Mouse (Mus musculus): ENCODE data around the gene Wfdc10. TPM values are rescaled to one million over a fixed set of nuclear protein-coding genes. Genes with fewer than 3 reads are reported as not detected.

The Wfdc10 gene
- polyA plus RNA-seq, 1 experiment from 2014 or later: not detected

DNA sequence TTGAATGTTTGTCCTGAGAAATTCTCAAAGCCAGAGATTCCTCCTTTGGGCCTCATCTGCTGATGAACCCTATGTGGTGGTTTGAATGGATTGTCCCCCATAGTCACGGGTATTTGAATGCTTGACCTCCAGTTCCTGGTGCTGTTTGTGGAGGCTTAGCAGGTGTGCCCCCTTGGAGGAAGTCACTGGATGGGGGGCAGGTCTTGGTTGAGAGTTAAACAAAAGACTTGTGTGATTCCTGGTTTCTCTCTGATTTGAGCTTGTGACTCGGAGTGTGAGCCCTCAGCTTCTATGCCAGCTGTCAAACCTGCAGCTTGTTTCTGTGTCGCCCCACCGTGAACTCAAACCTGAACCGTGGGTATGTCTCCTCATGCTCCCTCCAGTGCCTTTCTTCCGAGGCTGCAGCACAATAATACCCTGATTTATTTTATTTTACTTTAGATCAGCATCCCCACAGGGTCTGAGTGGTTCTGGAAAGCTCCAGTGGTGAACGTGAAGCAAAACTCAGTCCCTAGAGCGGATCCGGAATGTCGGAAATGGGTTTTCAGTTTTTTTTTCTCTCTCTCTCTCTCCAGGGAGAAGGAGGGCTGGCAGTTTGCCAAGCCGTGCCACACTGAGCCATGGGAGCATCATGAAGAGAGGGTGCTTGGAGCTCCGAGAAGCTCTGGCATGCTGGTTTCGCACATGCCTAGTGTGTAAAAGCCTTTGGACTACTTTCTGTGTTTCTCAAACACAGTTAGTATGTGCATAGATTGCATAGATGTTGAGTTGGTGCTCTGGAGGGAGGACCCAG, 13.8 kb upstream of the Wfdc10 start:
- H3K36me3 ChIP-seq (ENCODE audit: control insufficient read depth, insufficient read depth, low read length): no peaks in the 10 kb centered on the region
- DNase-seq (ENCODE audit: low spot score): no peak
- H3K4me1 ChIP-seq (ENCODE audit: control insufficient read depth, insufficient read depth, low read length): no peaks in the 10 kb centered on the region
- no peaks in the 10 kb centered on the region for H3K27me3 ChIP-seq (ENCODE audit: control insufficient read depth, insufficient read depth, low read length)
- no peak overlapping the region for H3K4me2 ChIP-seq (ENCODE audit: low read depth)
- H3K4me3 ChIP-seq (ENCODE audit: low read depth, low read length): no peak overlapping the region
- ATAC-seq (ENCODE audit: insufficient read depth, low FRiP score, low TSS enrichment): no peak
- H3K27ac ChIP-seq (ENCODE audit: low read depth, low read length): no peak overlapping the region
- 82% methylated on average over 13 of the region's 13 CpGs for WGBS
- H3K9ac ChIP-seq (ENCODE audit: low read length): no peak overlapping the region
- no peaks in the 10 kb centered on the region for H3K9me3 ChIP-seq (ENCODE audit: control insufficient read depth, low read length)

GRCm38 (mm10) chr2:164656483-164656882, 637 bp downstream of the Wfdc10 start, which contains the start of gene Wfdc9:
Wfdc9 (minus strand) TSS chr2:164656583.
- H3K4me1 ChIP-seq (ENCODE audit: control insufficient read depth, insufficient read depth, low read length): no peaks in the 10 kb centered on the region
- no peaks in the 10 kb centered on the region for H3K27me3 ChIP-seq (ENCODE audit: control insufficient read depth, insufficient read depth, low read length)
- WGBS: 83% methylated on average over 9 of the region's 9 CpGs
- no peak within 1 kb of the TSS for H3K4me3 ChIP-seq (ENCODE audit: low read depth, low read length)
- H3K9me3 ChIP-seq (ENCODE audit: control insufficient read depth, low read length): no peaks in the 10 kb centered on the region
- no peak within 1 kb of the TSS for H3K9ac ChIP-seq (ENCODE audit: low read length)
- no peak for DNase-seq (ENCODE audit: low spot score)
- H3K27ac ChIP-seq (ENCODE audit: low read depth, low read length): no peak within 1 kb of the TSS
- ATAC-seq (ENCODE audit: insufficient read depth, low FRiP score, low TSS enrichment): no peak
- H3K4me2 ChIP-seq (ENCODE audit: low read depth): no peak within 1 kb of the TSS
- no peaks in the 10 kb centered on the region for H3K36me3 ChIP-seq (ENCODE audit: control insufficient read depth, insufficient read depth, low read length)

GRCm38 (mm10) chr2:164664851-164665250, 9.0 kb downstream of the Wfdc10 start:
- H3K9ac ChIP-seq (ENCODE audit: low read length): no peak overlapping the region
- ATAC-seq (ENCODE audit: insufficient read depth, low FRiP score, low TSS enrichment): no peak
- no peaks in the 10 kb centered on the region for H3K4me1 ChIP-seq (ENCODE audit: control insufficient read depth, insufficient read depth, low read length)
- H3K4me3 ChIP-seq (ENCODE audit: low read depth, low read length): no peak overlapping the region
- no peak for DNase-seq (ENCODE audit: low spot score)
- H3K9me3 ChIP-seq (ENCODE audit: control insufficient read depth, low read length): no peaks in the 10 kb centered on the region
- no peak overlapping the region for H3K27ac ChIP-seq (ENCODE audit: low read depth, low read length)
- no peak overlapping the region for H3K4me2 ChIP-seq (ENCODE audit: low read depth)
- 87% methylated on average over 7 of the region's 7 CpGs for WGBS
- H3K36me3 ChIP-seq (ENCODE audit: control insufficient read depth, insufficient read depth, low read length): no peaks in the 10 kb centered on the region
- H3K27me3 ChIP-seq (ENCODE audit: control insufficient read depth, insufficient read depth, low read length): no peaks in the 10 kb centered on the region

- 84% methylated on average over 5 of the region's 5 CpGs for whole genome bisulfite sequencing
- Histone ChIP-seq H3K4me2 (ENCODE audit: low read depth) (no peak overlapping the region), H3K9me3 (ENCODE audit: control insufficient read depth, low read length) (no peaks in the 10 kb centered on the region), H3K27ac (ENCODE audit: low read depth, low read length) (no peak overlapping the region), H3K4me1 (ENCODE audit: control insufficient read depth, insufficient read depth, low read length) (no peaks in the 10 kb centered on the region), H3K27me3 (ENCODE audit: control insufficient read depth, insufficient read depth, low read length) (no peaks in the 10 kb centered on the region), H3K9ac (ENCODE audit: low read length) (no peak overlapping the region), H3K4me3 (ENCODE audit: low read depth, low read length) (no peak overlapping the region), H3K36me3 (ENCODE audit: control insufficient read depth, insufficient read depth, low read length) (no peaks in the 10 kb centered on the region)
- DNase-seq (ENCODE audit: low spot score) (no peak), ATAC-seq (ENCODE audit: insufficient read depth, low FRiP score, low TSS enrichment) (no peak)
Measured at GRCm38 (mm10) chr2:164670261-164670660, 14.4 kb downstream of the Wfdc10 start.

GRCm38 (mm10) chr2:164670938-164671337, 15.1 kb downstream of the Wfdc10 start:
- WGBS: 41% methylated on average over 1 of the region's 1 CpGs
- ATAC-seq (ENCODE audit: insufficient read depth, low FRiP score, low TSS enrichment) (no peak), DNase-seq (ENCODE audit: low spot score) (no peak)

DNA sequence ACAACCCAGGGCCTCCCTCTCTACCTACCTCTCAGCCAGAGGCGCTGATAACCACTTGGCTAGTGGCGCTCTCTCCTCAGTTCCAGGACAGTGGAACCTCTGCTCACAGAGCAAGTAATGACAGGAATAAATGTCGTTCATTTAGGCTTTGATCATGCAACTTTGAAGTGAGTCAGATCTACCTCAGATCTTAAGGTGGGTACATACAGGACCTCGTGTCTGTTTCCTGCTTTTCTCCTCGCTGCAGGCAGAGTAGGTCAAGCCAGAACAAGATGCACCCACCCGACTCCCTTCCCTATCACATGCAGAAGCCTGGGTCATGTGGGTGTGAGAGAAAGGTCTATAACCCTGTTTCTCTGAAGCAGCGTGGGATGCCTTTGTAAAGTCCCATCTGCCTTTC, 18.1 kb downstream of the Wfdc10 start, which contains the start of gene Wfdc11:
Gene Wfdc11 (minus strand): TSS at position 101 of the 400 bp plus-strand sequence.
- no peak for DNase-seq (ENCODE audit: low spot score)
- ATAC-seq (ENCODE audit: insufficient read depth, low FRiP score, low TSS enrichment): no peak

More at GRCm38 (mm10) chr2:164670938-164671337, 15.1 kb downstream of the Wfdc10 start:
- H3K4me1 ChIP-seq (ENCODE audit: control insufficient read depth, insufficient read depth, low read length): no peaks in the 10 kb centered on the region
- no peaks in the 10 kb centered on the region for H3K27me3 ChIP-seq (ENCODE audit: control insufficient read depth, insufficient read depth, low read length)
- no peaks in the 10 kb centered on the region for H3K9me3 ChIP-seq (ENCODE audit: control insufficient read depth, low read length)
- H3K36me3 ChIP-seq (ENCODE audit: control insufficient read depth, insufficient read depth, low read length): no peaks in the 10 kb centered on the region
- no peak overlapping the region for H3K9ac ChIP-seq (ENCODE audit: low read length)
- no peak overlapping the region for H3K27ac ChIP-seq (ENCODE audit: low read depth, low read length)
- H3K4me2 ChIP-seq (ENCODE audit: low read depth): no peak overlapping the region
- H3K4me3 ChIP-seq (ENCODE audit: low read depth, low read length): no peak overlapping the region

GRCm38 (mm10) chr2:164676103-164676502, 20.3 kb downstream of the Wfdc10 start:
- Histone ChIP-seq H3K9me3 (ENCODE audit: control insufficient read depth, low read length) (no peaks in the 10 kb centered on the region), H3K27me3 (ENCODE audit: control insufficient read depth, insufficient read depth, low read length) (no peaks in the 10 kb centered on the region), H3K27ac (ENCODE audit: low read depth, low read length) (no peak overlapping the region), H3K4me1 (ENCODE audit: control insufficient read depth, insufficient read depth, low read length) (no peaks in the 10 kb centered on the region), H3K9ac (ENCODE audit: low read length) (no peak overlapping the region), H3K4me3 (ENCODE audit: low read depth, low read length) (no peak overlapping the region), H3K36me3 (ENCODE audit: control insufficient read depth, insufficient read depth, low read length) (no peaks in the 10 kb centered on the region), H3K4me2 (ENCODE audit: low read depth) (no peak overlapping the region)
- WGBS: 80% methylated on average over 7 of the region's 7 CpGs
- DNase-seq (ENCODE audit: low spot score) (no peak), ATAC-seq (ENCODE audit: insufficient read depth, low FRiP score, low TSS enrichment) (no peak)

More for the DNA sequence above, 18.1 kb downstream of the Wfdc10 start, which contains the start of gene Wfdc11:
- H3K4me2 ChIP-seq (ENCODE audit: low read depth): no peak within 1 kb of the TSS
- H3K4me1 ChIP-seq (ENCODE audit: control insufficient read depth, insufficient read depth, low read length): no peaks in the 10 kb centered on the region
- H3K4me3 ChIP-seq (ENCODE audit: low read depth, low read length): no peak within 1 kb of the TSS
- no peak within 1 kb of the TSS for H3K27ac ChIP-seq (ENCODE audit: low read depth, low read length)
- no peaks in the 10 kb centered on the region for H3K9me3 ChIP-seq (ENCODE audit: control insufficient read depth, low read length)
- WGBS: 84% methylated on average over 7 of the region's 7 CpGs
- H3K36me3 ChIP-seq (ENCODE audit: control insufficient read depth, insufficient read depth, low read length): no peaks in the 10 kb centered on the region
- H3K27me3 ChIP-seq (ENCODE audit: control insufficient read depth, insufficient read depth, low read length): no peaks in the 10 kb centered on the region
- no peak within 1 kb of the TSS for H3K9ac ChIP-seq (ENCODE audit: low read length)

DNA sequence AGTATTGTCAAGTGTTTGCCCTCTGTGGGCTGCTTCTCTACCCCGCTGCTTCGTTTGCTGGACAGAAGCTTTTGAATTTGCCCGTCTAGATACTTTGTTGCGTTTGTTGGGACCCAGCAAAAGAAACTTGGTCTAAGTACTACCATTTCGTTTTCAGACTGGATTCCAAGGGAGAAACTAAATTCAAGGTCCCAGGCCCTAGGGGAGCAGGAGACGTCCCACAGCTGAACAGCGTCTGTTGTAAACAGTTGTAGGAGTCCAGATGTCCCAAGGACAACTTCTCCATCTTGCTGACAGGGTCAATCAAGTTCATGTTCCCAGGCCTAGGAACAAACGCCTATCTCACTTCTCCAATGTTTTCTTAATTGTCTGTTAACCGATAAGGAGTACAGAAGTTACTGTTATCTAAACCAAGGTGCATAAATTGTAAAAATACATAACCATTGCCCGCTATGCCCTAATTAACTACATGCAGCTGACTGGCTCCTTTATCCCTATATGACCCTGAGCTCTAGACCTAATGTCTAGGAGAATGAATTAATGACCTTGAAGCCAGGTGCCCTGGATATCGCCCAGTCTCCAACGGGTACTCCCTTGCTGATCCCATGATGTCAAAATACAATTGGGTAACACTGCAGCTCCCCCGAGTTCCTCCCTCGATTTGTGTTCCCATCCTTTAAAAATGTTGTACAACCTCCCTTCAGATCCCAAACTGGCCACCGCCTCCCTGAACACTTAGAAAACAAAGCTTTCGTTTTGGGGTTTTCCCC, 21.3 kb downstream of the Wfdc10 start:
- ATAC-seq (ENCODE audit: insufficient read depth, low FRiP score, low TSS enrichment): no peak
- no peak for DNase-seq (ENCODE audit: low spot score)
- Histone ChIP-seq H3K36me3 (ENCODE audit: control insufficient read depth, insufficient read depth, low read length) (no peaks in the 10 kb centered on the region), H3K4me3 (ENCODE audit: low read depth, low read length) (no peak overlapping the region), H3K9me3 (ENCODE audit: control insufficient read depth, low read length) (no peaks in the 10 kb centered on the region), H3K4me1 (ENCODE audit: control insufficient read depth, insufficient read depth, low read length) (no peaks in the 10 kb centered on the region), H3K9ac (ENCODE audit: low read length) (no peak overlapping the region), H3K27ac (ENCODE audit: low read depth, low read length) (no peak overlapping the region), H3K4me2 (ENCODE audit: low read depth) (no peak overlapping the region), H3K27me3 (ENCODE audit: control insufficient read depth, insufficient read depth, low read length) (no peaks in the 10 kb centered on the region)
- WGBS: 86% methylated on average over 16 of the region's 16 CpGs

Measured in neural tube, embryonic 11.5 days (tissue).